Mouse (Mus musculus): Measurements from ENCODE around the gene Gm10801.
"Not testable (repeated sequence)": the region's sequence is repeated elsewhere in the genome, so short reads cannot be mapped to it uniquely, and the experiment has no call there.

DNA sequence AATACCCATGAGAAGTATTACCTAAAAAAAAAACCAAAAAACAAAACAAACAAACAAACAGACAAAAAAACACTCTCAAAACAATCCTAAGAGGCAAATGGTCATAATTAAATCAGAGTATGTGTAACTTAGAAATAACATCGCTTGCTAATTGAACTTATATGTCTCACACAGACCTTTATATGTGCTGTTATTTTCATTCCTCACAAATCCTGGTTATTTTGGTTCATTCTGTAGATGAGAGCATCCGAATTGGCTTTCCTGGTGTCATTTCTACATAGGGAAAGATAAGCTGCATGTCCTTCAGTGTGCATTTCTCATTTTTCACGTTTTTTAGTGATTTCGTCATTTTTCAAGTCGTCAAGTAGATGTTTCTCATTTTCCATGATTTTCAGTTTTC, at the start of gene Gm10801:
- TF ChIP-seq CTCF, EP300 (IDR thresholded peaks at IDR 0.05; ENCODE audit: low read depth): not testable (repeated sequence)
